Mouse (Mus musculus): ENCODE results near the gene Ubfd1.

The Ubfd1 gene

GRCm38 (mm10) chr7:122066945-122067516, at the start of gene Ubfd1, which contains the start of gene Ears2:
Gene Ubfd1 (plus strand): TSS chr7:122067175.
Gene Ears2 (minus strand): TSS chr7:122067263.
- under 1% methylated on average over 60 of the region's 60 CpGs for WGBS

GRCm38 (mm10) chr7:122018247-122018646, 48.7 kb upstream of the Ubfd1 start:
- 74% methylated on average over 3 of the region's 3 CpGs for WGBS

- WGBS, result 51% methylated on average over 7 of the region's 7 CpGs
These were observed 48.0 kb upstream of the Ubfd1 start for GRCm38 (mm10) chr7:122018978-122019377.

- 4% methylated on average over 6 of the region's 6 CpGs for WGBS
These were observed 46.7 kb upstream of the Ubfd1 start for GRCm38 (mm10) chr7:122020273-122020666.

GRCm38 (mm10) chr7:122020667-122021354, 46.2 kb upstream of the Ubfd1 start, which contains the start of gene Gga2:
Gene Gga2 (minus strand): TSS chr7:122021222.
- WGBS, result under 1% methylated on average over 50 of the region's 50 CpGs

GRCm38 (mm10) chr7:122022131-122022530, 44.8 kb upstream of the Ubfd1 start:
- WGBS, result 96% methylated on average over 2 of the region's 2 CpGs

- WGBS, result 53% methylated on average over 3 of the region's 3 CpGs
These were observed 33.6 kb upstream of the Ubfd1 start for GRCm38 (mm10) chr7:122033371-122033770.

- 18% methylated on average over 2 of the region's 2 CpGs for WGBS
These were observed 32.6 kb upstream of the Ubfd1 start for GRCm38 (mm10) chr7:122034348-122034747.

GRCm38 (mm10) chr7:122044106-122044505, 22.9 kb upstream of the Ubfd1 start:
- 93% methylated on average over 8 of the region's 8 CpGs for WGBS

GRCm38 (mm10) chr7:122045181-122045634, 21.8 kb upstream of the Ubfd1 start:
- WGBS, result 43% methylated on average over 4 of the region's 4 CpGs

GRCm38 (mm10) chr7:122045711-122046110, 21.3 kb upstream of the Ubfd1 start:
- 74% methylated on average over 1 of the region's 1 CpGs for WGBS

GRCm38 (mm10) chr7:122046813-122047212, 20.2 kb upstream of the Ubfd1 start:
- 60% methylated on average over 2 of the region's 2 CpGs for WGBS

- WGBS, result 94% methylated on average over 9 of the region's 9 CpGs
These were observed 18.8 kb upstream of the Ubfd1 start for GRCm38 (mm10) chr7:122048191-122048590.

- WGBS, result 85% methylated on average over 1 of the region's 1 CpGs
These were observed 16.1 kb upstream of the Ubfd1 start for GRCm38 (mm10) chr7:122050834-122051233.

- 93% methylated on average over 5 of the region's 5 CpGs for WGBS
These were observed 10.3 kb upstream of the Ubfd1 start for GRCm38 (mm10) chr7:122056633-122057032.

GRCm38 (mm10) chr7:122065656-122066055, 1.3 kb upstream of the Ubfd1 start:
- 51% methylated on average over 1 of the region's 1 CpGs for WGBS

- WGBS, result 14% methylated on average over 31 of the region's 31 CpGs
These were observed 652 bp upstream of the Ubfd1 start for GRCm38 (mm10) chr7:122066102-122066944.

GRCm38 (mm10) chr7:122067517-122068381, 774 bp downstream of the Ubfd1 start:
- 2% methylated on average over 58 of the region's 58 CpGs for WGBS

- WGBS, result 79% methylated on average over 3 of the region's 3 CpGs
These were observed 7.4 kb downstream of the Ubfd1 start for GRCm38 (mm10) chr7:122074374-122074773.

GRCm38 (mm10) chr7:122079798-122080554, 13.0 kb downstream of the Ubfd1 start:
- WGBS, result 53% methylated on average over 8 of the region's 8 CpGs

- 77% methylated on average over 1 of the region's 1 CpGs for WGBS
These were observed 14.1 kb downstream of the Ubfd1 start for GRCm38 (mm10) chr7:122081071-122081470.

Data from cerebral cortex, adult 2 months (tissue).